Mouse (Mus musculus): ENCODE results near the gene Rbpjl. TPM values are rescaled to one million over a fixed set of nuclear protein-coding genes. Genes with fewer than 3 reads are reported as not detected.
A peak's percentile ranks its signal among the peaks of the same experiment; 100 is the strongest.

Gene Rbpjl
- polyA plus RNA-seq, 1 experiment from 2014 or later, result 0.32 TPM

DNA sequence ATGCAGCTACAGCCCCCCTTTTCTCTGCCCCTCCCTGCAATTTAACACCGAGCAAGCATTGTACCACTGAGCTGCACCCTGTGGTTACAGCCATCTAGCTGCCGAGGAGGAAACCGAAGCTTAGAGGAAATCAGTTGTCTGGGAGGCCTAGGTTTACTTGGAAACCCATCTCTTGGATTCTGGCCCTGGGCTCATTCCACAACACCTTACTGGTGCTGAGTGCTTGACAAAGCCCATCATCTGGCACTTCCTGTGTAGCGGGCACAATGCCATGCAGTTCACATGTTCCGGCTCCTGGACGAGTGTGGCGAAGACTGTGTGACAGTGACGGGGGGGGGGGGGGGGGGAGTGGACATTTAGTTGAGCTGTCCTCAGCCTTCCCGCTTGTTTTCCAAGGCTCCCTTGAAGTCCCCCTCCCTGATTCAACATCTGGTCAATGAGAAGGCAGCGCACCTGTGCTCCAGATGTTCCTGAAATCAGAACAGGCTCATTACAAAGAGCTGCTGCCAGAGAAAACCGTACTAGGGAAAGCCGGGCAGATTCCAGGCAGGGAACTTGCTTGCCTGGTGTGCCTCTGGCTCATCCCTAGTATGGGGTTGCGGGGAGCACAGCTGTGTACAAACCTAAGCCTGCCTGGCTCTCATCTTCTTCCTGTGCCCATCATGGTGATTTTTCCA is 49.2 kb downstream of the Rbpjl start:
- Histone ChIP-seq H3K9ac (ENCODE audit: low read length) (no peak overlapping the region), H3K4me1 (replicated peaks; ENCODE audit: control insufficient read depth, insufficient read depth) (peaks cover 15% of the 10 kb centered on the region), H3K9me3 (ENCODE audit: control insufficient read depth, low read length) (no peaks in the 10 kb centered on the region), H3K27me3 (ENCODE audit: control insufficient read depth, insufficient read depth, low read length) (no peaks in the 10 kb centered on the region), H3K36me3 (ENCODE audit: control insufficient read depth, insufficient read depth, low read length) (no peaks in the 10 kb centered on the region), H3K27ac (replicated peaks) (no peak overlapping the region), H3K4me2 (replicated peaks; ENCODE audit: low read depth) (no peak overlapping the region), H3K4me3 (ENCODE audit: low read depth, low read length) (no peak overlapping the region)
- no peak for DNase-seq (ENCODE audit: low spot score)
- no peak for TF ChIP-seq CTCF (IDR thresholded peaks at IDR 0.05; ENCODE audit: low read depth)
- no peak for TF ChIP-seq EP300 (optimal IDR thresholded peaks at IDR 0.05)
- 49% methylated on average over 12 of the region's 13 CpGs for WGBS
- ATAC-seq (ENCODE audit: low FRiP score, low TSS enrichment), result no peak

DNA sequence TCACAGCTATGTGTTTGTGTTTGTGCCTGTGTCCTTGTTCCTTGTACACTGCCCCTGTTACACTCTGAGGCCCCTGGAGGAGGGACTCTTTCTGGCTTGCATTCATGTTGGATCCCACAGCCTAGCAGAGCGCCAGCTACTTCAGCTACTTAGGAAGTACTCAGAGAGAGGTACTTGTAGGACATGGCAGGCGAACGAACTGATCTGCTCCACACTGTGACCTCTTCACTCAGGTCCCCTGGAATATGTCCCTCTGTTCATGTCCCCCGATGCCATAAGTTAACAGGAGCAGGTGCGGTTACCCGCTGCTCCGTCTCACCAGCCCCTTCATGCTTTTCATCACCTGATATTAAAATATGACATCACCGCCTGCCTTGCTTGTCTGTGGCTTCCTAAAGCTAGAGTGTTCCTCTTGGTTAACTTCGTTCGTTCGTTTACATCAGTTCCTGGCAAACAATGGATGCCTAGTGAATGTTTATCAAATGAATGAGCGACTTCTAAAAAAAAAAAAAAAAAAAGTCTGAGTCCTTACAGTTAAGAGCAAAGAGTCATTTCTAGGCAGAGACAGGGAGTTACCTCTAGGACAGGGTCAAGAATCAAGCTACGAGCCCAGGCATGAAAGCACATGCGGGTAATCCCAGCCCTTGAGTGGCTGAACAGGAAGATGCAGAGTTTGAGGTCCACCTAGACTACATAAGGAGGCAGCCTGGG is 50.3 kb downstream of the Rbpjl start:
- H3K9me3 ChIP-seq (ENCODE audit: control insufficient read depth, low read length), result no peaks in the 10 kb centered on the region
- TF ChIP-seq CTCF (IDR thresholded peaks at IDR 0.05; ENCODE audit: low read depth) (no peak), EP300 (optimal IDR thresholded peaks at IDR 0.05) (no peak)
- no peaks in the 10 kb centered on the region for H3K36me3 ChIP-seq (ENCODE audit: control insufficient read depth, insufficient read depth, low read length)
- no peak overlapping the region for H3K27ac ChIP-seq (replicated peaks)
- H3K9ac ChIP-seq (ENCODE audit: low read length), result no peak overlapping the region
- ATAC-seq (ENCODE audit: low FRiP score, low TSS enrichment) (no peak), DNase-seq (ENCODE audit: low spot score) (no peak)
- H3K4me3 ChIP-seq (ENCODE audit: low read depth, low read length), result no peak overlapping the region
- 47% methylated on average over 14 of the region's 14 CpGs for WGBS
- H3K4me2 ChIP-seq (replicated peaks; ENCODE audit: low read depth), result no peak overlapping the region
- H3K27me3 ChIP-seq (ENCODE audit: control insufficient read depth, insufficient read depth, low read length), result no peaks in the 10 kb centered on the region
- H3K4me1 ChIP-seq (replicated peaks; ENCODE audit: control insufficient read depth, insufficient read depth), result peaks cover 15% of the 10 kb centered on the region

DNA sequence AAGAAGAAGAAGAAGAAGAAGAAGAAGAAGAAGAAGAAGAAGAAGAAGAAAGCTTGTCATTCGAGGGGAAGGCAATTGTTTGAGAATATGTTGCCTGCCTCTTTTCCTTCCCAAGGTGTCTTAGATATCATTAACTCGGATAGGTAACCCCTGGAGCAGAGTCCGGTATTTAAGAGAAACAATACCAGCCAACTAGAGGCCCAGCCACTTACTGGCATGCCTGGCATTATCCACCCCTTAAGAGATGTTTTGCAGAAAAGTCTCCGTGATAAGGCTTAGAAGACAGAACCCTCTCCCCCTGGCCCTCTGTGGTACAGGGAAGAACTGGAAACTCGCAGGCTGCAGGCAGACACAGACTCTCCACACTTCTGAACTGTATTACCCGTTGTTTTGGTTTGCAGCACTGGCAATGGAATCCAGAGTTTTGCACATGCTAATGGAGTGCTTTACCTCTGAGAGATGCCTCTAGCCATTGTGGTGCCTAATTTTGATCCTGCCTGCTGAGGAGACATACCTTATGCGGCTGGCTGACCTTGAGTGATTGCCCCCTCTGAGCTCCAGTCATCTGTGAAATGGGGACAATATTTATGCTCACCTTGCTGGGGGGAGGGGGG is 51.1 kb downstream of the Rbpjl start:
- WGBS, result 67% methylated on average over 7 of the region's 7 CpGs
- no peak overlapping the region for H3K9ac ChIP-seq (ENCODE audit: low read length)
- TF ChIP-seq EP300 (optimal IDR thresholded peaks at IDR 0.05) (no peak), CTCF (IDR thresholded peaks at IDR 0.05; ENCODE audit: low read depth) (no peak)
- H3K4me3 ChIP-seq (ENCODE audit: low read depth, low read length), result no peak overlapping the region
- no peak for ATAC-seq (ENCODE audit: low FRiP score, low TSS enrichment)
- H3K9me3 ChIP-seq (ENCODE audit: control insufficient read depth, low read length), result no peaks in the 10 kb centered on the region
- H3K4me1 ChIP-seq (replicated peaks; ENCODE audit: control insufficient read depth, insufficient read depth), result peaks cover 15% of the 10 kb centered on the region
- no peak overlapping the region for H3K4me2 ChIP-seq (replicated peaks; ENCODE audit: low read depth)
- H3K36me3 ChIP-seq (ENCODE audit: control insufficient read depth, insufficient read depth, low read length), result no peaks in the 10 kb centered on the region
- H3K27me3 ChIP-seq (ENCODE audit: control insufficient read depth, insufficient read depth, low read length), result no peaks in the 10 kb centered on the region
- no peak overlapping the region; the same call in 1 of the 2 replicates for H3K27ac ChIP-seq (replicated peaks)
- DNase-seq (ENCODE audit: low spot score), result no peak

DNA sequence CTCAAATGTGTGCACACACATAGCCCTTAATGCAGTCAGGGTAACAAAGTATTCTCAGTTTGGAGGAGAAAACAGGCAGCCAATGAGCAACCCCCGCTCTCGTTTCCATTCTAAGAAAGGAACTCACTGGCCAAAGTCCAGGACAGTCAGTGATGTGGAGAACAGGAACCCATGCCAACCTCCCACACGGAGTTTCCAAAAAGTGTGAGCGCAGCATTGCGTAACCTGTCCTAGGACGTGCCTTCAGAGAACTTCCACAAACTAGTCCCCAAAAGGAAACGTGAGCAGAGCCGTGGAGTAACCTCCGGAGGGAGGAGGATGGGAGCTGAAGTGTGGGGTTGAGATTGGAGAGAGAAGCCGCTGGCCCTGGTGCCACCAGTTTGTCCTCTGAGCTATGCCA is 51.9 kb downstream of the Rbpjl start:
- no peak for TF ChIP-seq CTCF (IDR thresholded peaks at IDR 0.05; ENCODE audit: low read depth)
- no peak for TF ChIP-seq EP300 (optimal IDR thresholded peaks at IDR 0.05)
- Histone ChIP-seq H3K27ac (replicated peaks) (peak overlapping the region; percentile 92), H3K9me3 (ENCODE audit: control insufficient read depth, low read length) (no peaks in the 10 kb centered on the region), H3K4me2 (replicated peaks; ENCODE audit: low read depth) (no peak overlapping the region; the same call in 1 of the 2 replicates), H3K36me3 (ENCODE audit: control insufficient read depth, insufficient read depth, low read length) (no peaks in the 10 kb centered on the region), H3K27me3 (ENCODE audit: control insufficient read depth, insufficient read depth, low read length) (no peaks in the 10 kb centered on the region), H3K4me3 (ENCODE audit: low read depth, low read length) (no peak overlapping the region), H3K9ac (ENCODE audit: low read length) (no peak overlapping the region), H3K4me1 (replicated peaks; ENCODE audit: control insufficient read depth, insufficient read depth) (peaks cover 15% of the 10 kb centered on the region)
- peak; percentile 30 for ATAC-seq (ENCODE audit: low FRiP score, low TSS enrichment)
- WGBS, result 29% methylated on average over 10 of the region's 10 CpGs
- DNase-seq (ENCODE audit: low spot score), result peak; percentile 77

DNA sequence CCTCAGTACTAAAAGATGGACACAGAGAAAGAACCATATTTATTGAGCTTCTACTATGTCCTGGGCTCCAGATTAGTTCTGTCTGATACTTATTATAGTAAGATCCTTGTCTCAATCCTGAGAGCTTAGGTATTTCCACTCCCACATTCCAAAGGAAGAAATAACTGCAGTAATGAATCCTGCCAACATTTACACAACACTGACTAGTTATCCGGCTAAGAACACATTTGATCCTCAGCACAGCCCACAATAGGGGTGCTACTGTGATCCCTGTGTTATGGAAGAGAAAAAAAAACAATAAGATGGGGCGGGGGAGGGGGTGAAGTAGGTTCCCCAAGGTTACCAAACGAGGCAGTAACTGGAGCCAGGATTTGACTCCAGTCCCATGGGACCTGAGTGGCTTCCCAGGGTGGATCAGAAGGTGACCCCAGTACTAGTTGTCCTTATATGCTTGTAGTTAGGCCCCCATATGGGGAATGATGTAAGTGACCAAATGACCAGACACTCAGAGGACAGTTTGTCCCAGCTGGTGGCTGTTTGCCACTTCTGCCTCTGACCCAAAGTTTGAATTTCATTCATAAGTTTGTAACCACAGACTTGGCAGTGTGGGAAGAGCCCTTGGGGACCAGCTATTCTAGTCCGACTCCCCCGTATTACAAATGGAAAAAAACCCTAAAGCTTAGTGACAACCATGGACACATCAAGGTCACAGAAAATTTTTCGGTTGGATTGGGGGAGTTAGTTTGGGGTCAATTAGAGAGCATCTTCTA is 52.7 kb downstream of the Rbpjl start:
- no peaks in the 10 kb centered on the region for H3K36me3 ChIP-seq (ENCODE audit: control insufficient read depth, insufficient read depth, low read length)
- no peak for ATAC-seq (ENCODE audit: low FRiP score, low TSS enrichment)
- DNase-seq (ENCODE audit: low spot score), result peak; percentile 15
- H3K27me3 ChIP-seq (ENCODE audit: control insufficient read depth, insufficient read depth, low read length), result no peaks in the 10 kb centered on the region
- TF ChIP-seq CTCF (IDR thresholded peaks at IDR 0.05; ENCODE audit: low read depth), result no peak
- no peak for TF ChIP-seq EP300 (optimal IDR thresholded peaks at IDR 0.05)
- H3K4me2 ChIP-seq (replicated peaks; ENCODE audit: low read depth), result no peak overlapping the region
- no peak overlapping the region for H3K9ac ChIP-seq (ENCODE audit: low read length)
- peaks cover 15% of the 10 kb centered on the region for H3K4me1 ChIP-seq (replicated peaks; ENCODE audit: control insufficient read depth, insufficient read depth)
- no peaks in the 10 kb centered on the region for H3K9me3 ChIP-seq (ENCODE audit: control insufficient read depth, low read length)
- 49% methylated on average over 6 of the region's 6 CpGs for WGBS
- H3K4me3 ChIP-seq (ENCODE audit: low read depth, low read length), result no peak overlapping the region
- peak overlapping the region; percentile 92 for H3K27ac ChIP-seq (replicated peaks)

Measured in stomach, postnatal 0 days (tissue).